Mouse (Mus musculus) olfactory bulb, adult 2 months (tissue): ENCODE results near the gene Pyurf.

ENCODE experiments used
- CTCF ChIP-seq: fragments of 200-500 bp; IDR thresholded peaks from 2 replicates; pipeline ENCODE4 v1.5.1; 2012; ENCODE audit warnings: low read depth, mild to moderate bottlenecking, low read length, moderate library complexity; ENCODE audit not compliant: insufficient read depth
- POLR2A ChIP-seq: fragments of 200-500 bp; IDR thresholded peaks from 2 replicates; pipeline ENCODE4 v1.6.1; 2012; ENCODE audit warnings: mild to moderate bottlenecking, low read depth, low read length, moderate library complexity; ENCODE audit not compliant: insufficient read depth

DNA sequence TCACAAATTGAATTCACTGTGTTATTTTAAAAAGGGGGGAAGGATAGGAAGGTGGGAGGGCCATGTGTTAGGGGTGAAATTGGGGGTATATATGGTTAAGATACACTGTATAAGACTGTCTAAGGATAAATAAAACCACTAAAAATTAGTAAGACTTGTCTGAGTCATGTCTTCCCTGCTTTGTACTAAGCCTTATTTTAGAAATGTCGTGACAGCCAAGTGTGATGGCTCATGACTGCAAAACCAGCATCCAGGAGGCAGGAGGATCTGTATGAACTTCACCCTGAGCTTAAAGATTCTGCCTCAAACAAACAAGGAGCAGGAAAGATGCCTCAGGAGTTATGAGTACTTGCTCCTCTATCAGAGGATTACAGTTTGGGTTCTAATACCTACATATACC is 7.7 kb downstream of the Pyurf start:
- TF ChIP-seq CTCF (no peak), POLR2A (no peak)
